Mouse (Mus musculus): Measurements from ENCODE around the gene Prn. TPM values are rescaled to one million over a fixed set of nuclear protein-coding genes. Genes with fewer than 3 reads are reported as not detected.

Prn gene
- polyA plus RNA-seq, 1 experiment: not detected

DNA sequence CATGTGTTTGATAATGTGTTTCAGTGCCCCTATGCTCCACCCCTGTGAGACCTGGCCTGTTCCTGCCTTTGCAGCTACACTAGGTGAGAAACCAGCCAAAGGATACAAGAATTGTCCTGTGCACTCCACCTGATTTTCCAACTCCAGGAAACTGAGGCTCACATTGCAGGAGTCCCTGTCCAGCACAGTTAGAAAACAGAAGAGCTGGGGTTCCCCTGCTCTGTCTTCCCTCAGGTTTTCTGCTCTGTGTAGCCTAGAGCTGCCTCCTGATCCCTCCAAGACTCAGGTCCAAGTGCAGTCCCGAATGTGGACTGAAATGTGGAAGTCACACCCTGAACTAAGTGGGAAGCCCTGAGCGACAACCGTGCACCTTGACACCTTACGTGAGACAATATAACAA is 44.0 kb downstream of the Prn start:
- no peak overlapping the region for H3K27ac ChIP-seq (ENCODE audit: control insufficient read depth, insufficient read depth, low read depth, low read length, poor library complexity)
- H3K4me3 ChIP-seq (replicated peaks; ENCODE audit: control insufficient read depth, low read depth, low read length): no peak overlapping the region
- TF ChIP-seq CTCF (IDR thresholded peaks at IDR 0.05; ENCODE audit: control insufficient read depth, insufficient read depth, low read length): no peak
- TF ChIP-seq POLR2A (IDR thresholded peaks at IDR 0.05; ENCODE audit: borderline replicate concordance, control insufficient read depth, low read depth, low read length): no peak
- no peaks in the 10 kb centered on the region; the same call in 1 of the 2 replicates for H3K4me1 ChIP-seq (ENCODE audit: control insufficient read depth, insufficient read depth, low read length)
- WGBS: 89% methylated on average over 4 of the region's 4 CpGs

DNA sequence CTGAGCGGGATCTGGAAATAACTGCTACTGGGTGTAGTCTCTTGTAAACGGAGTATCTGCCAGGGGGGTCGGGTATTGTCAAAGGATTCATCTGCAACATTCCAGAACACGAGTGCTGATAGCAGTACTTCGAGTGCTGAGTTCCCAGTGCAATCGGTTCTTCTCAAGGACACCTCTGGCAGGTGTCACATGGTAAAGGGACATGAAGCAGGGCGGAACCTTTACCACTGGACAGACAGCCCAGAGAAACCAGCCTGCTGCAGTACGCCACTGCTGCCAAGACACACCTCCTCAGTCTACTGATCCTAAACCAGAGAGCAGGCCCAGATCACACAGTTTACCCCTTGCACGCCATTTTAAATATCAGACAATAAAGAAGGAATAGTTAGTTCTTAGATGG is 45.1 kb downstream of the Prn start:
- Histone ChIP-seq H3K4me3 (replicated peaks; ENCODE audit: control insufficient read depth, low read depth, low read length) (no peak overlapping the region), H3K27ac (ENCODE audit: control insufficient read depth, insufficient read depth, low read depth, low read length, poor library complexity) (no peak overlapping the region), H3K4me1 (ENCODE audit: control insufficient read depth, insufficient read depth, low read length) (no peaks in the 10 kb centered on the region; the same call in 1 of the 2 replicates)
- TF ChIP-seq CTCF (IDR thresholded peaks at IDR 0.05; ENCODE audit: control insufficient read depth, insufficient read depth, low read length) (no peak), POLR2A (IDR thresholded peaks at IDR 0.05; ENCODE audit: borderline replicate concordance, control insufficient read depth, low read depth, low read length) (no peak)
- 71% methylated on average over 9 of the region's 9 CpGs for WGBS

DNA sequence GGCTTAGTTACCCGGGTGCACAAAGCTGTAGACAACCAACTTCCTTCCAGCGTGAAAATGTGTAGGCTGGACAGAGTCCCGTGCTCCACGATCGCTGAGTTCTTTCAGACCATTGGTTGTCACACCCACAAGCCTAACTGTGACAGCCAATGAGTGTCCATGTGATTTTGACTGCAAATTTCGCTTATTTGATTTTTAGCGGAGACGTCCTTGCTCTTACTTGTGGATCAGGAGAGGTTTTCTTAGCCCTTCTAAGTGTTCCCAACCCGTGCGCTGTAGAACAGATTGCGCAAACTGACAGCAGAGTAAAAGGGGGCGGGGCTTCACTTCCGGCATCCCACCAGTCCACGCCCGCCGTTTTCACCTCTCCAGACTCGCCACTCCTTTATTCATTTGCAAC is 45.5 kb downstream of the Prn start:
- H3K4me1 ChIP-seq (ENCODE audit: control insufficient read depth, insufficient read depth, low read length): no peaks in the 10 kb centered on the region; the same call in 1 of the 2 replicates
- H3K27ac ChIP-seq (ENCODE audit: control insufficient read depth, insufficient read depth, low read depth, low read length, poor library complexity): no peak overlapping the region
- TF ChIP-seq CTCF (IDR thresholded peaks at IDR 0.05; ENCODE audit: control insufficient read depth, insufficient read depth, low read length) (no peak), POLR2A (IDR thresholded peaks at IDR 0.05; ENCODE audit: borderline replicate concordance, control insufficient read depth, low read depth, low read length) (no peak)
- H3K4me3 ChIP-seq (replicated peaks; ENCODE audit: control insufficient read depth, low read depth, low read length): no peak overlapping the region
- WGBS: 9% methylated on average over 17 of the region's 17 CpGs

DNA sequence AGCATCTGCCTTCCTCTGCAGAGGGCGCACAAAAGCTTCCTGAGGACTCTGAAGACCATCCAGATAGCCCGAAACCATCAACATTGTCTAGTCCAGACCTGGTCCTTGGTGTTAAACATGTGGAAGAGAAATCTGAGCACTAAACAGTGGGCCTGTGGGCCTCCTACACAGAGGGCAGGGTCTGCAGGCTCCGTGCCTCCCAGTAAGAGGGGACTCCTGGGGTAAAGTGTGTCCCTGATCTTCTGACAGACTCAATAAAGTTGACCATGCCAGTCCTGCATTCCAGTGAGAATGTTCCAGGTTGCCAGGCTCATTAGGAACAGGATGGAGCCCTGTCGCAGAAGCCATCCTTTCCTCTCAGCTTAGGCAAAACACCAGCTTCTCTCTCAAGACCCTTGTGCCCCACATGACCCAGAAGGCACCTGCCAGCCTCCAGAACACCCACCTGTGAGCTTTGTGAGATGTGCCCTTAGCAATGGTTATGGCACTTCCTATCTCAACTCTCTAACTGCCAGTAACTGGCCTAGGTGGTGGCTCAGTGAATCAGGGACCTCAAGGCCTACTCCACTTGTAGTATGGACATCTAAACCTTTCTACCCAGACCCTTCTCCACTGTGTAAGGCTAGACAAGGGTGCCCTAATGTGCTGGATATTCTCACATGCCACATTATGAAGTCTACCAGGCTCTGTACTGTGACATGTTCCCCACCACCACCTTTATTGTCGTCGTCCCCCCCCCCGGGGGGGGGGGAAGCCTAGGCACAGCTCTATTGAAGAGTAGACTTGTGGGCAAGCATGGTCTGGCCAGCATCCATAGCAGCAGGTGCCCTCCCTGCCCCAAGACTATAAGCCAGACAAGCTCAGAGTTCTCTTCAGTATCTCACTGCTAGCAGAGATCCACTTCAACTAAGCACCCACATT is 46.8 kb downstream of the Prn start:
- TF ChIP-seq POLR2A (IDR thresholded peaks at IDR 0.05; ENCODE audit: borderline replicate concordance, control insufficient read depth, low read depth, low read length) (no peak), CTCF (IDR thresholded peaks at IDR 0.05; ENCODE audit: control insufficient read depth, insufficient read depth, low read length) (no peak)
- no peak overlapping the region for H3K27ac ChIP-seq (ENCODE audit: control insufficient read depth, insufficient read depth, low read depth, low read length, poor library complexity)
- H3K4me3 ChIP-seq (replicated peaks; ENCODE audit: control insufficient read depth, low read depth, low read length): no peak overlapping the region
- WGBS: 75% methylated on average over 7 of the region's 7 CpGs
- no peaks in the 10 kb centered on the region; the same call in 1 of the 2 replicates for H3K4me1 ChIP-seq (ENCODE audit: control insufficient read depth, insufficient read depth, low read length)

DNA sequence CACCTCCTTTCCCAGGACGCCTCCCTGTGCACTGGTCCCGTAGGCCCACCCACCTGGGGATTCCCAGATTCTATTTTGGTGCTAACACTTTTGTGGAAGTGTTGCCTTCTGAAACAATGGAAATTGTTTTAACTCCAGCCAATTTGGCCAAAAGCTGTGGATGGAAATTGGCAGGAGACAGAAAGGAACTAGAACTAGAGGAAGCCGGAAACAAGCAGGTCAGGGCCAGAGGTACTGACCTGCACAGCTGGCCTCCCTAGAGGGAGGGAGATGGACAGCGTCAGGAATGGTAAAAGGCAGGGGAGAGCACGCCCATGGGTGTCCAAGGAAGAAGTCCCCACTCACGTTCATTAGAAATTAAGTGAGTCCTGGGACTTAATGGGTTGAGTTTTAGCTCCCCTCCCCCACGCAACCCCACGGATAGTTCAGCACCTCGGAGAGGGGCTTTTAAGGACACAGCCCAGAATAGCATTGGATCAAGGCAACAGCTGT is 48.0 kb downstream of the Prn start:
- TF ChIP-seq POLR2A (IDR thresholded peaks at IDR 0.05; ENCODE audit: borderline replicate concordance, control insufficient read depth, low read depth, low read length) (no peak), CTCF (IDR thresholded peaks at IDR 0.05; ENCODE audit: control insufficient read depth, insufficient read depth, low read length) (no peak)
- no peak overlapping the region for H3K4me3 ChIP-seq (replicated peaks; ENCODE audit: control insufficient read depth, low read depth, low read length)
- H3K27ac ChIP-seq (ENCODE audit: control insufficient read depth, insufficient read depth, low read depth, low read length, poor library complexity): no peak overlapping the region
- WGBS: 64% methylated on average over 9 of the region's 9 CpGs
- no peaks in the 10 kb centered on the region; the same call in 1 of the 2 replicates for H3K4me1 ChIP-seq (ENCODE audit: control insufficient read depth, insufficient read depth, low read length)

DNA sequence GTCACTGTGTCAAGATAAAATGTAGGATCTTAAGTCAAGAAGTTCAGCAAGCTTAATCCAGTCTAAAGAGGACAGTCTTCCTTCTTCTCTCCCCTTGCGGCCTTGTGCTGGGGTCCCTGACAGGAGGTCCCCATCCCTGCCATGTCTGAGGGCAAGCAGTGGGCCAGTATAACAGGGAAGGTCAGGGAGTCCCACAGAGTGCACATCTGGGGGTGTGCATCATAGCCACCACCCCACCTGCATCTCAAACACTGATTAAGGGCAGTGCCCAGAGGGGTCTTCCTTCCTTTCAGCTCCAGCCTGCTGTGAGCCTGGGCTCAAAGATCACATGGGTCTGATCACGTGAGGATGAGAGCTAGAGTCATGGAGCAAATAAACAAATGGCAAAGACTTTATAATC is 51.9 kb downstream of the Prn start:
- TF ChIP-seq CTCF (IDR thresholded peaks at IDR 0.05; ENCODE audit: control insufficient read depth, insufficient read depth, low read length): no peak
- no peak for TF ChIP-seq POLR2A (IDR thresholded peaks at IDR 0.05; ENCODE audit: borderline replicate concordance, control insufficient read depth, low read depth, low read length)
- 66% methylated on average over 2 of the region's 2 CpGs for WGBS
- Histone ChIP-seq H3K4me3 (replicated peaks; ENCODE audit: control insufficient read depth, low read depth, low read length) (no peak overlapping the region), H3K27ac (ENCODE audit: control insufficient read depth, insufficient read depth, low read depth, low read length, poor library complexity) (no peak overlapping the region), H3K4me1 (ENCODE audit: control insufficient read depth, insufficient read depth, low read length) (no peaks in the 10 kb centered on the region)

DNA sequence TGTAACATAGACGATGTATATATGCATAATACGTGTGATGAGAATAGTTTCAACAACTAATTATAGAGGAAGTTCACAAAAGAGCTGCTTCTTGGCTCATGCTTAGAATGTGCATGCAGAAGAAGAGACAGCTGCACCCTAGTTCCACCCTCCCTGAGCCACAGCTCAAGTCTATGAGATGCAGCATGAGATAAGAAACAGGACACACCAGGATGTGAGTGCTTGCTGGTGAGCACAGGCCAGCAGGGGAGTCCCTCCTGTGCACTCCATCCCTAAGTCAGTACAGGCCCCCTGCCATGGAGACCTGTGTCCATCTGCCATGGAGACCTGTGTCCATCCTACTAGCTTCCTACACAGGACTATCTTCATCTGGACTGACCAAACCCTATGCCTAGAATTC is 60.8 kb downstream of the Prn start:
- no peak overlapping the region for H3K27ac ChIP-seq (ENCODE audit: control insufficient read depth, insufficient read depth, low read depth, low read length, poor library complexity)
- 64% methylated on average over 2 of the region's 2 CpGs for WGBS
- TF ChIP-seq CTCF (IDR thresholded peaks at IDR 0.05; ENCODE audit: control insufficient read depth, insufficient read depth, low read length): no peak
- no peak for TF ChIP-seq POLR2A (IDR thresholded peaks at IDR 0.05; ENCODE audit: borderline replicate concordance, control insufficient read depth, low read depth, low read length)
- H3K4me3 ChIP-seq (replicated peaks; ENCODE audit: control insufficient read depth, low read depth, low read length): no peak overlapping the region
- no peaks in the 10 kb centered on the region for H3K4me1 ChIP-seq (ENCODE audit: control insufficient read depth, insufficient read depth, low read length)

DNA sequence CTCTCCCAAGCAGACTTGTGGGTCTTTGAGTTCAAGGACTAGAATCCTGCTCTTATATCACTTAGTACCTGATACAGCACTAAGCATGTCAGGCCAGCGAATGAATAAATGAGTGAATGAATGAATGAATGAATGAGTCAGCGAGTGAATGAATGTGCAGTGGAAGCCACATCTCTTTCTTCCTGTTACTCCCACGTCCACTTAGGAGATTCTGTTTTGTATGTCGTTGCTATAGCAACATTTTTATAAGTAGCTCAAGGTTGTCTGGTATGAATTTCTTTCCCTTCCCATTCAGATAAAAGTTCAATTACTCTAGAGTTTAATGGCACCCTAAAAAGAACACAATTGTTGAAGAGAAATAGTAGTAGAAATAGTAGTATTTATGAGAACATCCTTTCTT is 61.3 kb downstream of the Prn start:
- WGBS: 70% methylated on average over 4 of the region's 4 CpGs
- Histone ChIP-seq H3K4me1 (ENCODE audit: control insufficient read depth, insufficient read depth, low read length) (no peaks in the 10 kb centered on the region), H3K4me3 (replicated peaks; ENCODE audit: control insufficient read depth, low read depth, low read length) (no peak overlapping the region), H3K27ac (ENCODE audit: control insufficient read depth, insufficient read depth, low read depth, low read length, poor library complexity) (no peak overlapping the region)
- TF ChIP-seq POLR2A (IDR thresholded peaks at IDR 0.05; ENCODE audit: borderline replicate concordance, control insufficient read depth, low read depth, low read length) (no peak), CTCF (IDR thresholded peaks at IDR 0.05; ENCODE audit: control insufficient read depth, insufficient read depth, low read length) (no peak)
